In the genomic region with DNA sequence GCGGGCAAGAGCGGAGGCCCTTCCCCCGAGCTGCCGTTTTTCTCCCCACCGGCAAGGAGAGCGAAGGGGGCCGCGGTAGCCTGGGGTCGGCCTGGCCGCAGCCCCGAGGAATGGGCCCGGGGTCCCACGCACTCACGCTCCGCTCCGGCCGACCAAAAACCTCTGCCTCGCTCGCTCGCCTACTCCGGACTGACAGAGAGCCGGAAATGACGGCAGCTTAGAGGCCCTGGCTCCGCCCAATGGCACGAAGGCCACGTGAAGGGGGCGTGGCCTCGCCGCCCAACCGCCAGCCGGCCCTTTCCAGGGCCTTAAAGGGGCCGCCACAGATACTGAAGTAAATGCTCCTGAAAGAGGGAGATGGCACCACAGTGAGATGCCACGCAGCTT, we compare ENCODE assay signal across 8 mouse cellular contexts. TPM values are rescaled to one million over a fixed set of nuclear protein-coding genes. Genes with fewer than 3 reads are reported as not detected.
DNase-seq lines count a peak whose midpoint lies in the region; ATAC-seq lines count a peak whose summit lies in the region.

No protein-coding gene starts in this region.

- no peaks in the 10 kb centered on the region for H3K9me3 ChIP-seq in heart, embryonic 14.5 days (ENCODE audit: control insufficient read depth, low read length)
- no peaks in the 10 kb centered on the region for H3K9me3 ChIP-seq in liver, embryonic 11.5 days (ENCODE audit: control insufficient read depth, low read length)

- peak overlapping the region; percentile 96 to 100 for H3K4me3 ChIP-seq in heart, embryonic 14.5 days (ENCODE audit: control insufficient read depth in 1 of 2, insufficient read depth in 1 of 2, low read depth in 1 of 2, low read length in 2 of 2)
- H3K4me3 ChIP-seq in liver, embryonic 11.5 days (ENCODE audit: low read depth, low read length), result peak overlapping the region; percentile 98

- peaks cover 25% of the 10 kb centered on the region for H3K36me3 ChIP-seq in heart, embryonic 14.5 days (ENCODE audit: control insufficient read depth, insufficient read depth, low read length)
- H3K36me3 ChIP-seq in liver, embryonic 11.5 days (ENCODE audit: control insufficient read depth, insufficient read depth, low read length), result peaks cover under 1% of the 10 kb centered on the region; the same call in 1 of the 2 replicates
- H3K36me3 ChIP-seq in splenic B cell, adult 2 months (ENCODE audit: control insufficient read depth, insufficient read depth, low read length, poor library complexity, severe bottlenecking), result 0 out of 2 replicates have a peak, but pooled peaks cover 4% of the 10 kb centered on the region

- WGBS in heart, embryonic 14.5 days, result under 1% methylated on average over 32 of the region's 33 CpGs
- WGBS in liver, embryonic 11.5 days, result 0% methylated on average over 25 of the region's 33 CpGs

- peak overlapping the region; percentile 99 for H3K9ac ChIP-seq in heart, embryonic 14.5 days (ENCODE audit: low read length)
- H3K9ac ChIP-seq in liver, embryonic 11.5 days (ENCODE audit: low read depth, low read length), result peak overlapping the region; percentile 99

- peaks cover 0 to 11% of the 10 kb centered on the region in 2 experiments; a peak in 2 of 4 replicates for H3K4me1 ChIP-seq in heart, embryonic 14.5 days (ENCODE audit: control insufficient read depth in 2 of 2, insufficient read depth in 2 of 2, low read length in 2 of 2)
- peaks cover 2% of the 10 kb centered on the region; the same call in 1 of the 2 replicates for H3K4me1 ChIP-seq in liver, embryonic 11.5 days (replicated peaks; ENCODE audit: control insufficient read depth, insufficient read depth, low read length)

- H3K4me2 ChIP-seq in heart, embryonic 14.5 days (ENCODE audit: low read length), result peak overlapping the region; percentile 75
- peak overlapping the region; percentile 81 for H3K4me2 ChIP-seq in liver, embryonic 11.5 days

- DNase-seq in CD8-positive naive resting alpha-beta T cell, adult 2 months (ENCODE audit: low read depth in 2 of 2, low spot score in 2 of 2), result peak; percentile 89
- peak; percentile 86 for DNase-seq in c-Kit-negative CD71-positive TER-119-positive erythroid progenitor cells, embryonic 14.5 days (ENCODE audit: low read depth, low spot score)
- DNase-seq in fibroblast of lung, adult 2 months (ENCODE audit: low read depth), result peak; percentile 80
- DNase-seq in kidney, postnatal 10 days, result peak; percentile 97
- DNase-seq in liver, embryonic 11.5 days (ENCODE audit: low spot score), result peak; percentile 91
- peak; percentile 95 for DNase-seq in naive thymus-derived CD4-positive, alpha-beta T cell, adult 2 months (ENCODE audit: low read depth)
- DNase-seq in splenic B cell, adult 2 months (ENCODE audit: low read depth, low spot score), result peak; percentile 97

- no peaks in the 10 kb centered on the region for H3K27me3 ChIP-seq in heart, embryonic 14.5 days (ENCODE audit: control insufficient read depth, insufficient read depth, low read length)
- no peaks in the 10 kb centered on the region for H3K27me3 ChIP-seq in liver, embryonic 11.5 days (replicated peaks; ENCODE audit: control insufficient read depth, insufficient read depth, low read length)
- no peaks in the 10 kb centered on the region for H3K27me3 ChIP-seq in splenic B cell, adult 2 months (ENCODE audit: control insufficient read depth, insufficient read depth, low read length, poor library complexity, severe bottlenecking)

- ATAC-seq in heart, embryonic 14.5 days (ENCODE audit: insufficient number of reproducible peaks, insufficient read depth, low FRiP score, low read depth), result peak; percentile 96
- ATAC-seq in liver, embryonic 11.5 days (replicated peaks; ENCODE audit: low FRiP score), result peak; percentile 99

- H3K27ac ChIP-seq in heart, embryonic 14.5 days (replicated peaks in 1 of 2; ENCODE audit: control insufficient read depth in 1 of 2, insufficient read depth in 1 of 2, low read depth in 2 of 2, low read length in 2 of 2), result peak overlapping the region; percentile 76 to 91
- peak overlapping the region; percentile 88 for H3K27ac ChIP-seq in liver, embryonic 11.5 days (ENCODE audit: low read depth, low read length)

RNA-seq across cellular contexts. Expression of a gene that starts 1.0 kb away (rescaled TPM):
- polyA plus RNA-seq in heart, embryonic 14.5 days (2014; fragmentation: Nextera tagmentation; extraction: Ambion mirVana), result 515 and 520 TPM in 2 replicates
- polyA plus RNA-seq in liver, embryonic 11.5 days (2014; fragmentation: Nextera tagmentation; extraction: Ambion mirVana), result 723 and 790 TPM in 2 replicates

Comparison
In these comparisons a context has a peak if more than half of its experiments do, and no peak if none do; other contexts are left out.
1. Peak in every context shown above with its lines: DNase-seq, ATAC-seq, H3K4me3 ChIP-seq and H3K27ac ChIP-seq.